Mouse (Mus musculus): Measurements from ENCODE around the gene Pacrg.

Pacrg gene

GRCm38 (mm10) chr17:10493124-10493523 is 347.0 kb downstream of the Pacrg start:
- DNase-seq (ENCODE audit: low spot score) = no peak

- DNase-seq (ENCODE audit: low spot score) = no peak
Observed at GRCm38 (mm10) chr17:10490374-10491169, 349.5 kb downstream of the Pacrg start.

GRCm38 (mm10) chr17:10488873-10489272 is 351.2 kb downstream of the Pacrg start:
- no peak for DNase-seq (ENCODE audit: low spot score)

- no peak for DNase-seq (ENCODE audit: low spot score)
Observed at GRCm38 (mm10) chr17:10483945-10484546, 356.1 kb downstream of the Pacrg start.

- DNase-seq (ENCODE audit: low spot score) = no peak
Observed at GRCm38 (mm10) chr17:10481081-10481480, 359.0 kb downstream of the Pacrg start.

GRCm38 (mm10) chr17:10479020-10479707 is 360.9 kb downstream of the Pacrg start:
- DNase-seq (ENCODE audit: low spot score) = no peak

- DNase-seq (ENCODE audit: low spot score) = no peak
Observed at GRCm38 (mm10) chr17:10478377-10478776, 361.7 kb downstream of the Pacrg start.

- DNase-seq (ENCODE audit: low spot score) = no peak
Observed at GRCm38 (mm10) chr17:10476807-10477206, 363.3 kb downstream of the Pacrg start.

- DNase-seq (ENCODE audit: low spot score) = no peak
Observed at GRCm38 (mm10) chr17:10474972-10475371, 365.1 kb downstream of the Pacrg start.

- DNase-seq (ENCODE audit: low spot score) = no peak
Observed at GRCm38 (mm10) chr17:10473826-10474384, 366.2 kb downstream of the Pacrg start.

GRCm38 (mm10) chr17:10473175-10473574 is 366.9 kb downstream of the Pacrg start:
- no peak for DNase-seq (ENCODE audit: low spot score)

- DNase-seq (ENCODE audit: low spot score) = no peak
Observed at GRCm38 (mm10) chr17:10469874-10470568, 370.1 kb downstream of the Pacrg start.

GRCm38 (mm10) chr17:10467102-10467501 is 373.0 kb downstream of the Pacrg start:
- DNase-seq (ENCODE audit: low spot score) = no peak

- DNase-seq (ENCODE audit: low spot score) = no peak
Observed at GRCm38 (mm10) chr17:10465467-10465866, 374.6 kb downstream of the Pacrg start.

- DNase-seq (ENCODE audit: low spot score) = no peak
Observed at GRCm38 (mm10) chr17:10464700-10465099, 375.4 kb downstream of the Pacrg start.

GRCm38 (mm10) chr17:10463626-10464025 is 376.5 kb downstream of the Pacrg start:
- DNase-seq (ENCODE audit: low spot score) = no peak

GRCm38 (mm10) chr17:10460916-10461315 is 379.2 kb downstream of the Pacrg start:
- DNase-seq (ENCODE audit: low spot score) = no peak

- no peak for DNase-seq (ENCODE audit: low spot score)
Observed at GRCm38 (mm10) chr17:10458743-10459142, 381.4 kb downstream of the Pacrg start.

GRCm38 (mm10) chr17:10456409-10456808 is 383.7 kb downstream of the Pacrg start:
- no peak for DNase-seq (ENCODE audit: low spot score)

GRCm38 (mm10) chr17:10455961-10456360 is 384.1 kb downstream of the Pacrg start:
- no peak for DNase-seq (ENCODE audit: low spot score)

- DNase-seq (ENCODE audit: low spot score) = no peak
Observed at GRCm38 (mm10) chr17:10454406-10454805, 385.7 kb downstream of the Pacrg start.

GRCm38 (mm10) chr17:10452801-10453200 is 387.3 kb downstream of the Pacrg start:
- DNase-seq (ENCODE audit: low spot score) = no peak
